Mouse (Mus musculus) spleen, adult 2 months (tissue): ENCODE measurements around the gene Stxbp5l.

Source experiments
- CTCF ChIP-seq: fragments of 200-500 bp; IDR thresholded peaks from 2 replicates; pipeline ENCODE4 v1.5.1; 2011; ENCODE audit warnings: mild to moderate bottlenecking, inconsistent platforms; ENCODE audit not compliant: insufficient read depth, insufficient read length, insufficient replicate concordance; ENCODE audit errors: extremely low read depth
- POLR2A ChIP-seq: fragments of 200-500 bp; IDR thresholded peaks from 2 replicates; pipeline ENCODE4 v1.6.1; 2011; ENCODE audit warnings: low read depth, low read length, inconsistent platforms

DNA sequence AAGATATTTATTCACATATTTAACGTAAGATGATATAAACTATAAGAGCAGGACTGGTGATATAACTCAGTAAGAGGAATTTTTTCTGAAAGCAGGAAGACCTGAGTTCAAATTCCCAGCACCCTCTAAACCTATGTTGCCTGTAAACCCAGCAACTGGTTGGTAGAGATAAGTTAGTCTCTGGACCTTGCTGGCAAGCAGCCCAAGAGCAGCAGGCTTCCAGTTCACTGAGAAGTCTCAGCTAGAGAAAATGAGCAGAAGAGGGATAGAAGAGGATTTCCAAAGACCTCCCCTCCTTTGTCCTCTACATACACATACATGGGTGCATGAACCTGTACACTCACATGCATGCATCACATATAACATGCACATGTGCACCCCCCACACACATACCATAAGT is 165.6 kb downstream of the Stxbp5l start:
- TF ChIP-seq CTCF (no peak), POLR2A (no peak)
